Mouse (Mus musculus) small intestine, adult 2 months (tissue): ENCODE results near the gene Dera. TPM values are rescaled to one million over a fixed set of nuclear protein-coding genes. Genes with fewer than 3 reads are reported as not detected.

Experiments used
- H3K27ac ChIP-seq: fragments of 200-500 bp; 2 replicates; pipeline ENCODE4 v1.5.1; 2012; ENCODE audit warnings: low read depth, low read length, control low read depth, inconsistent platforms; ENCODE audit not compliant: insufficient read depth
- H3K27me3 ChIP-seq: fragments of 200-500 bp; 2 replicates; pipeline ENCODE4 v1.6.1; 2012; ENCODE audit warnings: mild to moderate bottlenecking, moderate library complexity, low read length, inconsistent platforms; ENCODE audit not compliant: control insufficient read depth, insufficient read depth
- H3K36me3 ChIP-seq: fragments of 200-500 bp; 2 replicates; pipeline ENCODE4 v1.6.1; 2012; ENCODE audit warnings: mild to moderate bottlenecking, low read length, control low read depth, inconsistent platforms; ENCODE audit not compliant: control insufficient read depth, insufficient read depth
- H3K4me1 ChIP-seq: fragments of 200-500 bp; 2 replicates; pipeline ENCODE4 v1.6.1; 2012; ENCODE audit warnings: low read length, inconsistent platforms, mixed read lengths; ENCODE audit not compliant: control insufficient read depth, insufficient read depth, insufficient read length
- H3K4me3 ChIP-seq: fragments of 200-500 bp; 2 replicates; pipeline ENCODE4 v1.5.1; 2012; ENCODE audit warnings: low read depth, mild to moderate bottlenecking, control low read depth, inconsistent platforms, low read length, moderate library complexity
- CTCF ChIP-seq: fragments of 200-500 bp; IDR thresholded peaks from 2 replicates; pipeline ENCODE4 v1.5.1; 2012; ENCODE audit warnings: low read depth, mild to moderate bottlenecking, control low read depth, inconsistent platforms, low read length, moderate library complexity, mixed read lengths; ENCODE audit not compliant: insufficient replicate concordance, insufficient read length; ENCODE audit errors: extremely low read depth
- POLR2A ChIP-seq: fragments of 200-500 bp; IDR thresholded peaks from 2 replicates; pipeline ENCODE4 v1.6.1; 2012; ENCODE audit warnings: low read depth, mild to moderate bottlenecking, control low read depth, inconsistent platforms, low read length, moderate library complexity
- WGBS: fragments of 180-500 bp; shearing (Covaris S2); methylation state at CpG from one replicate; pipeline ENCODE4 v1.1.7; 2018; 5-methylcytosine and 5-hydroxymethylcytosine counted together
- polyA plus RNA-seq: library from polyadenylated mRNA; depleted of rRNA; stranded (reverse); fragments of >200 nt; gene quantifications from 2 replicates; pipeline ENCODE4 v1.2.3, GENCODE M21; 2012

Dera gene
- polyA plus RNA-seq, 1 experiment, result 23.9 TPM

GRCm38 (mm10) chr6:137716802-137717201, 37.5 kb upstream of the Dera start:
- Histone ChIP-seq H3K27ac (no peak overlapping the region), H3K36me3 (no peaks in the 10 kb centered on the region), H3K4me3 (no peak overlapping the region), H3K4me1 (peaks cover 3% of the 10 kb centered on the region; the same call in 1 of the 2 replicates), H3K27me3 (no peaks in the 10 kb centered on the region)
- TF ChIP-seq POLR2A, result no peak
- TF ChIP-seq CTCF, result no peak
- WGBS, result 24% methylated on average over 5 of the region's 5 CpGs

GRCm38 (mm10) chr6:137722220-137722931, 32.0 kb upstream of the Dera start:
- Histone ChIP-seq H3K36me3 (no peaks in the 10 kb centered on the region), H3K27me3 (no peaks in the 10 kb centered on the region), H3K4me3 (no peak overlapping the region), H3K4me1 (no peaks in the 10 kb centered on the region), H3K27ac (no peak overlapping the region)
- 50% methylated on average over 15 of the region's 15 CpGs for WGBS
- no peak for TF ChIP-seq CTCF

GRCm38 (mm10) chr6:137723898-137724297, 30.4 kb upstream of the Dera start:
- H3K4me3 ChIP-seq, result no peak overlapping the region
- no peak overlapping the region for H3K27ac ChIP-seq
- H3K4me1 ChIP-seq, result no peaks in the 10 kb centered on the region
- TF ChIP-seq POLR2A (no peak), CTCF (no peak)
- H3K36me3 ChIP-seq, result no peaks in the 10 kb centered on the region
- 4% methylated on average over 4 of the region's 4 CpGs for WGBS
- no peaks in the 10 kb centered on the region for H3K27me3 ChIP-seq

GRCm38 (mm10) chr6:137734460-137734845, 19.9 kb upstream of the Dera start:
- Histone ChIP-seq H3K4me1 (peaks cover 6% of the 10 kb centered on the region; the same call in 1 of the 2 replicates), H3K27me3 (no peaks in the 10 kb centered on the region), H3K36me3 (peaks cover 8% of the 10 kb centered on the region), H3K4me3 (peak overlapping the region; percentile 92), H3K27ac (peak overlapping the region; percentile 49; the same call in 1 of the 2 replicates)
- 4% methylated on average over 7 of the region's 7 CpGs for WGBS
- TF ChIP-seq POLR2A (no peak), CTCF (no peak)

GRCm38 (mm10) chr6:137734846-137735609, 19.3 kb upstream of the Dera start, which contains the start of gene Strap:
Gene Strap, plus strand, starts transcription at chr6:137735078.
- H3K4me3 ChIP-seq, result peak within 1 kb of the TSS; percentile 92
- peak within 1 kb of the TSS; percentile 58 for H3K27ac ChIP-seq
- H3K27me3 ChIP-seq, result no peaks in the 10 kb centered on the region
- TF ChIP-seq POLR2A, result peak; percentile 50; the same call in 1 of the 2 replicates
- no peak for TF ChIP-seq CTCF
- H3K36me3 ChIP-seq, result peaks cover 12% of the 10 kb centered on the region
- under 1% methylated on average over 80 of the region's 86 CpGs for WGBS
- H3K4me1 ChIP-seq, result peaks cover 6% of the 10 kb centered on the region; the same call in 1 of the 2 replicates

- Histone ChIP-seq H3K4me1 (peaks cover 6% of the 10 kb centered on the region; the same call in 1 of the 2 replicates), H3K4me3 (peak overlapping the region; percentile 92), H3K36me3 (peaks cover 20% of the 10 kb centered on the region), H3K27me3 (no peaks in the 10 kb centered on the region), H3K27ac (0 out of 2 replicates have a peak overlapping the region, but pooled peaks have one; percentile 58)
- no peak for TF ChIP-seq CTCF
- no peak for TF ChIP-seq POLR2A
- 7% methylated on average over 17 of the region's 17 CpGs for WGBS
Measured at GRCm38 (mm10) chr6:137735671-137736238, 18.6 kb upstream of the Dera start.
